Mouse (Mus musculus) embryo, embryonic 10 days (tissue): ENCODE data around the gene Adk.

Experiments used
- DNase-seq: peaks from one replicate; pipeline ENCODE4 v3.0.0-alpha.2; 2015; ENCODE audit warnings: low spot score

The Adk gene

GRCm38 (mm10) chr14:21348611-21349260 lies 296.4 kb downstream of the Adk start:
- DNase-seq: peak; percentile 53

- DNase-seq: no peak
Measured at GRCm38 (mm10) chr14:21351646-21352045, 299.3 kb downstream of the Adk start.

- DNase-seq: no peak
Measured at GRCm38 (mm10) chr14:21356286-21356685, 303.9 kb downstream of the Adk start.

GRCm38 (mm10) chr14:21359207-21359895 lies 307.0 kb downstream of the Adk start:
- no peak for DNase-seq

- DNase-seq: no peak
Measured at GRCm38 (mm10) chr14:21359896-21360525, 307.6 kb downstream of the Adk start.

GRCm38 (mm10) chr14:21367095-21367494 lies 314.7 kb downstream of the Adk start:
- DNase-seq: no peak

- no peak for DNase-seq
Measured at GRCm38 (mm10) chr14:21368622-21369021, 316.2 kb downstream of the Adk start.

- DNase-seq: peak; percentile 86
Measured at GRCm38 (mm10) chr14:21369127-21369526, 316.8 kb downstream of the Adk start.

GRCm38 (mm10) chr14:21371946-21372345 lies 319.6 kb downstream of the Adk start:
- no peak for DNase-seq

GRCm38 (mm10) chr14:21372689-21373088 lies 320.3 kb downstream of the Adk start:
- no peak for DNase-seq

- no peak for DNase-seq
Measured at GRCm38 (mm10) chr14:21383701-21384428, 331.5 kb downstream of the Adk start.

GRCm38 (mm10) chr14:21399506-21399905 lies 347.1 kb downstream of the Adk start:
- DNase-seq: no peak

- DNase-seq: no peak
Measured at GRCm38 (mm10) chr14:21402157-21402601, 349.8 kb downstream of the Adk start.

- no peak for DNase-seq
Measured at GRCm38 (mm10) chr14:21402621-21403405, 350.4 kb downstream of the Adk start.

GRCm38 (mm10) chr14:21406946-21407345 lies 354.6 kb downstream of the Adk start:
- no peak for DNase-seq

- DNase-seq: no peak
Measured at GRCm38 (mm10) chr14:21408846-21409245, 356.5 kb downstream of the Adk start.

GRCm38 (mm10) chr14:21410769-21411477 lies 358.5 kb downstream of the Adk start:
- DNase-seq: peak; percentile 34

- no peak for DNase-seq
Measured at GRCm38 (mm10) chr14:21411524-21411923, 359.1 kb downstream of the Adk start.

GRCm38 (mm10) chr14:21418332-21418731 lies 366.0 kb downstream of the Adk start:
- DNase-seq: no peak

GRCm38 (mm10) chr14:21427369-21427768 lies 375.0 kb downstream of the Adk start:
- DNase-seq: no peak

GRCm38 (mm10) chr14:21433415-21433814 lies 381.0 kb downstream of the Adk start:
- no peak for DNase-seq
